Mouse (Mus musculus) megakaryocyte, embryonic 14.5 days (primary cell): ENCODE data around the gene Mrgprg.

Experiments used
- FLI1 ChIP-seq: IDR thresholded peaks from 2 replicates; pipeline ENCODE4 v1.6.1; 2012; ENCODE audit warnings: low read length, inconsistent platforms, mixed read lengths
- GATA1 ChIP-seq: IDR thresholded peaks from 3 replicates; pipeline ENCODE4 v1.6.1; 2012; ENCODE audit warnings: mixed read lengths, low read length, inconsistent platforms, borderline replicate concordance

GRCm38 (mm10) chr7:143777375-143777774 lies 10.6 kb upstream of the Mrgprg start:
- TF ChIP-seq GATA1 = no peak
- no peak for TF ChIP-seq FLI1
